Mouse (Mus musculus) cerebellum, adult 2 months (tissue): Measurements from ENCODE around the gene Ntrk2.

Source experiments
- CTCF ChIP-seq: fragments of 200-500 bp; IDR thresholded peaks from 2 replicates; pipeline ENCODE4 v1.5.1; 2011; ENCODE audit warnings: low read depth, mild to moderate bottlenecking, control low read depth, low read length, moderate library complexity, borderline replicate concordance; ENCODE audit not compliant: insufficient read depth
- POLR2A ChIP-seq: fragments of 200-500 bp; IDR thresholded peaks from 2 replicates; pipeline ENCODE4 v1.6.1; 2011; ENCODE audit warnings: low read length, control low read depth, borderline replicate concordance; ENCODE audit not compliant: insufficient read depth

- TF ChIP-seq POLR2A (no peak), CTCF (no peak)
Measured at GRCm38 (mm10) chr13:58935956-58936495, 129.7 kb downstream of the Ntrk2 start.
